18 mouse cellular contexts compared by ENCODE assay signal in genomic region chr2:50588652-50589051, GRCm38 (mm10).
DNase-seq lines count a peak whose midpoint lies in the region; ATAC-seq and TF ChIP-seq lines count a peak whose summit lies in the region.
"Had no signal": no experiment of that assay in that cellular context is flagged by ENCODE, and none has a peak within 500 bp of the region (broad histone marks: within the 10 kb centered on the region; RNA-seq: fewer than 3 reads in every experiment).

No protein-coding gene starts in this region.

- no peaks in the 10 kb centered on the region for H3K9me3 ChIP-seq in liver, embryonic 15.5 days (replicated peaks)
- no peaks in the 10 kb centered on the region for H3K9me3 ChIP-seq in liver, embryonic 12.5 days (replicated peaks)
- H3K9me3 ChIP-seq: embryonic facial prominence, embryonic 15.5 days; forebrain, embryonic 15.5 days; heart, embryonic 12.5 days; hindbrain, embryonic 10.5 days; intestine, embryonic 15.5 days had no signal

- H3K36me3 ChIP-seq in liver, embryonic 15.5 days (replicated peaks): no peaks in the 10 kb centered on the region
- no peaks in the 10 kb centered on the region for H3K36me3 ChIP-seq in liver, embryonic 12.5 days
- H3K36me3 ChIP-seq: embryonic facial prominence, embryonic 15.5 days; forebrain, embryonic 15.5 days; heart, embryonic 12.5 days; hindbrain, embryonic 10.5 days; intestine, embryonic 15.5 days had no signal

- H3K9ac ChIP-seq in liver, embryonic 15.5 days: no peak overlapping the region
- no peak overlapping the region for H3K9ac ChIP-seq in liver, embryonic 12.5 days
- H3K9ac ChIP-seq: embryonic facial prominence, embryonic 15.5 days; forebrain, embryonic 15.5 days; heart, embryonic 12.5 days; hindbrain, embryonic 14.5 days; intestine, embryonic 15.5 days had no signal

- in situ Hi-C loops in Patski (cut with MboI; ENCODE audit: low pct_unique_long_range_greater_than_20kb): loop anchor here (25.0 kb wide), 1 partner anchor 276 kb away; no protein-coding TSS in a partner anchor

- no peak overlapping the region for H3K4me3 ChIP-seq in liver, embryonic 15.5 days (replicated peaks)
- H3K4me3 ChIP-seq in liver, embryonic 12.5 days: no peak overlapping the region
- H3K4me3 ChIP-seq: embryonic facial prominence, embryonic 15.5 days; erythroblast, embryonic 14.5 days; forebrain, embryonic 15.5 days; heart, embryonic 12.5 days; hindbrain, embryonic 10.5 days; intestine, embryonic 15.5 days had no signal

- H3K27ac ChIP-seq in liver, embryonic 15.5 days (replicated peaks): no peak overlapping the region
- no peak overlapping the region for H3K27ac ChIP-seq in liver, embryonic 12.5 days
- H3K27ac ChIP-seq: embryonic facial prominence, embryonic 15.5 days; forebrain, embryonic 15.5 days; hindbrain, embryonic 10.5 days; hindbrain, embryonic 14.5 days; intestine, embryonic 15.5 days had no signal

- POLR2A ChIA-PET in Patski (lab: Charles Lee): no interaction called here

- H3K4me1 ChIP-seq in liver, embryonic 15.5 days (replicated peaks): no peaks in the 10 kb centered on the region
- H3K4me1 ChIP-seq in liver, embryonic 12.5 days: no peaks in the 10 kb centered on the region
- H3K4me1 ChIP-seq: embryonic facial prominence, embryonic 15.5 days; heart, embryonic 12.5 days; intestine, embryonic 15.5 days had no signal

- CTCF ChIA-PET in Patski (lab: Charles Lee): interaction anchor here (1.5 kb wide), 1 partner anchor 11 kb away, joined by 3 read pairs; no protein-coding TSS in a partner anchor

- WGBS in liver, embryonic 15.5 days (ENCODE audit: insufficient replicate concordance): 56% methylated on average over 6 of the region's 6 CpGs
- WGBS in liver, embryonic 12.5 days (ENCODE audit: insufficient replicate concordance): 56% methylated on average over 6 of the region's 6 CpGs

- 0 out of 2 replicates have a peak overlapping the region, but pooled peaks have one; percentile 15 for H3K4me2 ChIP-seq in liver, embryonic 15.5 days
- H3K4me2 ChIP-seq in liver, embryonic 12.5 days: no peak overlapping the region
- H3K4me2 ChIP-seq: embryonic facial prominence, embryonic 15.5 days; forebrain, embryonic 15.5 days; heart, embryonic 12.5 days; hindbrain, embryonic 14.5 days; intestine, embryonic 15.5 days had no signal

- peak; percentile 7 for DNase-seq in Patski (ENCODE audit: low read depth, low spot score)
- peak; percentile 37 for DNase-seq in fat pad, adult 2 months (ENCODE audit: extremely low read depth, low read depth, low spot score)
- no peak for DNase-seq in left cerebral cortex, postnatal 14 days (ENCODE audit: low spot score in 2 of 2)
- DNase-seq in cerebellum, adult 11-12 months: no peak
- DNase-seq: adrenal gland, adult 8-10 months; cerebellum, adult 8-10 months; embryo, embryonic 11 days; gastrocnemius, postnatal 36 days had no signal

- no peaks in the 10 kb centered on the region for H3K27me3 ChIP-seq in liver, embryonic 15.5 days
- no peaks in the 10 kb centered on the region for H3K27me3 ChIP-seq in liver, embryonic 12.5 days (replicated peaks)
- H3K27me3 ChIP-seq in Patski: no peaks in the 10 kb centered on the region
- H3K27me3 ChIP-seq: embryonic facial prominence, embryonic 15.5 days; forebrain, embryonic 15.5 days; heart, embryonic 12.5 days; intestine, embryonic 15.5 days had no signal

- intact Hi-C loops in left cerebral cortex, postnatal 14 days (cut with DNase I): no loop called here

- TF ChIP-seq CTCF in Patski (IDR thresholded peaks at IDR 0.05): no peak

- no peak for ATAC-seq in liver, embryonic 15.5 days (ENCODE audit: insufficient read depth)
- no peak for ATAC-seq in liver, embryonic 12.5 days
- no peak for ATAC-seq in Patski
- peak; percentile 58 for ATAC-seq in megakaryocyte progenitor cell, adult 5-6 weeks (replicated peaks; ENCODE audit: poor library complexity)
- ATAC-seq: intestine, embryonic 15.5 days had no signal

Comparison
In these comparisons a context has a peak if more than half of its experiments do, and no peak if none do; other contexts are left out.
1. DNase-seq: peak in Patski (single experiment) and fat pad, adult 2 months (single experiment); none in left cerebral cortex, postnatal 14 days (0 of 2) and cerebellum, adult 11-12 months (single experiment).